Mouse (Mus musculus) heart, adult 2 months (tissue): ENCODE data around the gene Dgkg. TPM values are rescaled to one million over a fixed set of nuclear protein-coding genes. Genes with fewer than 3 reads are reported as not detected.
A peak's percentile ranks its signal among the peaks of the same experiment; 100 is the strongest.

ENCODE experiments used
- DNase-seq, 2 experiments: peaks; one replicate each; pipeline ENCODE4 v3.0.0; 2021
- H3K27ac ChIP-seq: fragments of 200-600 bp; 2 replicates; pipeline ENCODE4 v1.8.1; 2022
- H3K27me3 ChIP-seq: fragments of 200-500 bp; 2 replicates; pipeline ENCODE4 v1.6.1; 2012; ENCODE audit warnings: mild to moderate bottlenecking, low read length, inconsistent platforms, mixed read lengths; ENCODE audit not compliant: control insufficient read depth, insufficient read depth
- H3K36me3 ChIP-seq: fragments of 200-500 bp; 2 replicates; pipeline ENCODE4 v1.6.1; 2012; ENCODE audit warnings: low read length, inconsistent platforms; ENCODE audit not compliant: control insufficient read depth, insufficient read depth
- H3K4me1 ChIP-seq: fragments of 200-500 bp; 2 replicates; pipeline ENCODE4 v1.6.1; 2011; ENCODE audit warnings: low read length; ENCODE audit not compliant: control insufficient read depth, insufficient read depth
- H3K4me3 ChIP-seq: fragments of 200-600 bp; 2 replicates; pipeline ENCODE4 v1.8.1; 2022
- H3K79me2 ChIP-seq: fragments of 200-500 bp; replicated peaks from 2 replicates; pipeline ENCODE4 v1.6.1; 2012; ENCODE audit warnings: mild to moderate bottlenecking, inconsistent platforms, low read length, moderate library complexity, mixed read lengths; ENCODE audit not compliant: control insufficient read depth, insufficient read depth
- H3K9ac ChIP-seq: fragments of 200-500 bp; 2 replicates; pipeline ENCODE4 v1.6.1; 2012; ENCODE audit warnings: low read depth, mild to moderate bottlenecking, control low read depth, inconsistent platforms, low read length, mixed read lengths
- CTCF ChIP-seq: fragments of 200-600 bp; IDR thresholded peaks from 2 replicates; pipeline ENCODE4 v1.8.1; 2022; ENCODE audit warnings: antibody characterized with exemption, mild to moderate bottlenecking, moderate library complexity
- EP300 ChIP-seq: fragments of 200-500 bp; IDR thresholded peaks from 2 replicates; pipeline ENCODE4 v1.6.1; 2011; ENCODE audit warnings: low read depth, low read length, control low read depth; ENCODE audit not compliant: insufficient read depth
- POLR2A ChIP-seq: fragments of 200-500 bp; IDR thresholded peaks from 2 replicates; pipeline ENCODE4 v1.6.1; 2011; ENCODE audit warnings: mild to moderate bottlenecking, low read depth, low read length, control low read depth; ENCODE audit not compliant: insufficient read depth
- WGBS: fragments of 180-500 bp; shearing (Covaris S2); methylation state at CpG from one replicate; pipeline ENCODE4 v1.1.7; 2018; 5-methylcytosine and 5-hydroxymethylcytosine counted together
- intact Hi-C: fragments of 180-260 bp; cut with DNase I; formaldehyde crosslinking; loops from one replicate; pipeline ENCODE4 v1.15.1; 2025
- polyA plus RNA-seq: library from polyadenylated mRNA; depleted of rRNA; stranded (reverse); fragments of >200 nt; gene quantifications from 2 replicates; pipeline ENCODE4 v1.2.3, GENCODE M21; 2012
- total RNA-seq, 2 experiments: library from RNA; stranded (reverse); gene quantifications; 2 replicates each; pipeline ENCODE4 v1.2.3; 2021

The Dgkg gene
- total and polyA plus RNA-seq, 3 experiments, result 0.25 to 0.96 (median 0.39) TPM

GRCm38 (mm10) chr16:22433944-22434343 lies 223.1 kb downstream of the Dgkg start:
- Histone ChIP-seq H3K79me2 (no peaks in the 10 kb centered on the region), H3K36me3 (no peaks in the 10 kb centered on the region), H3K9ac (no peak overlapping the region), H3K27me3 (no peaks in the 10 kb centered on the region), H3K27ac (no peak overlapping the region), H3K4me1 (no peaks in the 10 kb centered on the region), H3K4me3 (no peak overlapping the region)
- TF ChIP-seq EP300 (no peak), POLR2A (no peak)
- intact Hi-C loops, result no loop called here
- DNase-seq, result no peak
- 63% methylated on average over 12 of the region's 12 CpGs for WGBS

- DNase-seq, result no peak
- intact Hi-C loops, result no loop called here
- TF ChIP-seq CTCF (no peak), EP300 (no peak), POLR2A (no peak)
- Histone ChIP-seq H3K27me3 (no peaks in the 10 kb centered on the region), H3K9ac (no peak overlapping the region), H3K79me2 (no peaks in the 10 kb centered on the region), H3K4me1 (peaks cover 3% of the 10 kb centered on the region; the same call in 1 of the 2 replicates), H3K4me3 (no peak overlapping the region), H3K27ac (no peak overlapping the region), H3K36me3 (no peaks in the 10 kb centered on the region)
- 83% methylated on average over 12 of the region's 12 CpGs for WGBS
These were observed 225.2 kb downstream of the Dgkg start for GRCm38 (mm10) chr16:22431773-22432172.

GRCm38 (mm10) chr16:22431335-22431734 lies 225.7 kb downstream of the Dgkg start:
- TF ChIP-seq POLR2A, result no peak
- TF ChIP-seq CTCF, result no peak
- intact Hi-C loops, result no loop called here
- Histone ChIP-seq H3K27me3 (no peaks in the 10 kb centered on the region), H3K4me1 (peaks cover 3% of the 10 kb centered on the region; the same call in 1 of the 2 replicates), H3K27ac (no peak overlapping the region), H3K9ac (no peak overlapping the region), H3K4me3 (no peak overlapping the region), H3K79me2 (no peaks in the 10 kb centered on the region), H3K36me3 (no peaks in the 10 kb centered on the region)
- 89% methylated on average over 2 of the region's 2 CpGs for WGBS
- no peak for DNase-seq

GRCm38 (mm10) chr16:22430211-22430951 lies 226.6 kb downstream of the Dgkg start:
- 69% methylated on average over 16 of the region's 16 CpGs for WGBS
- no peak for DNase-seq
- intact Hi-C loops, result no loop called here
- Histone ChIP-seq H3K9ac (no peak overlapping the region), H3K36me3 (no peaks in the 10 kb centered on the region), H3K4me3 (no peak overlapping the region), H3K4me1 (peaks cover 3% of the 10 kb centered on the region; the same call in 1 of the 2 replicates), H3K27ac (no peak overlapping the region), H3K27me3 (no peaks in the 10 kb centered on the region), H3K79me2 (no peaks in the 10 kb centered on the region)
- TF ChIP-seq CTCF, result no peak
- TF ChIP-seq POLR2A, result no peak

GRCm38 (mm10) chr16:22429377-22429776 lies 227.6 kb downstream of the Dgkg start:
- intact Hi-C loops, result no loop called here
- H3K9ac ChIP-seq, result no peak overlapping the region
- no peak for TF ChIP-seq CTCF
- no peak for TF ChIP-seq EP300
- H3K79me2 ChIP-seq, result no peaks in the 10 kb centered on the region
- H3K36me3 ChIP-seq, result no peaks in the 10 kb centered on the region
- 37% methylated on average over 8 of the region's 8 CpGs for WGBS
- no peak overlapping the region; the same call in 1 of the 2 replicates for H3K27ac ChIP-seq
- peaks cover 3% of the 10 kb centered on the region; the same call in 1 of the 2 replicates for H3K4me1 ChIP-seq
- DNase-seq, result no peak
- H3K4me3 ChIP-seq, result no peak overlapping the region
- H3K27me3 ChIP-seq, result no peaks in the 10 kb centered on the region

GRCm38 (mm10) chr16:22428853-22429341 lies 228.1 kb downstream of the Dgkg start:
- Histone ChIP-seq H3K27me3 (no peaks in the 10 kb centered on the region), H3K36me3 (no peaks in the 10 kb centered on the region), H3K9ac (no peak overlapping the region), H3K4me3 (no peak overlapping the region; the same call in 1 of the 2 replicates), H3K27ac (no peak overlapping the region; the same call in 1 of the 2 replicates), H3K79me2 (no peaks in the 10 kb centered on the region), H3K4me1 (peaks cover 3% of the 10 kb centered on the region; the same call in 1 of the 2 replicates)
- 14% methylated on average over 9 of the region's 9 CpGs for WGBS
- DNase-seq, result peak; percentile 75 to 77
- intact Hi-C loops, result no loop called here
- no peak for TF ChIP-seq EP300
- TF ChIP-seq CTCF, result peak; percentile 57
